Mouse (Mus musculus): ENCODE measurements around the gene Ate1.

DNA sequence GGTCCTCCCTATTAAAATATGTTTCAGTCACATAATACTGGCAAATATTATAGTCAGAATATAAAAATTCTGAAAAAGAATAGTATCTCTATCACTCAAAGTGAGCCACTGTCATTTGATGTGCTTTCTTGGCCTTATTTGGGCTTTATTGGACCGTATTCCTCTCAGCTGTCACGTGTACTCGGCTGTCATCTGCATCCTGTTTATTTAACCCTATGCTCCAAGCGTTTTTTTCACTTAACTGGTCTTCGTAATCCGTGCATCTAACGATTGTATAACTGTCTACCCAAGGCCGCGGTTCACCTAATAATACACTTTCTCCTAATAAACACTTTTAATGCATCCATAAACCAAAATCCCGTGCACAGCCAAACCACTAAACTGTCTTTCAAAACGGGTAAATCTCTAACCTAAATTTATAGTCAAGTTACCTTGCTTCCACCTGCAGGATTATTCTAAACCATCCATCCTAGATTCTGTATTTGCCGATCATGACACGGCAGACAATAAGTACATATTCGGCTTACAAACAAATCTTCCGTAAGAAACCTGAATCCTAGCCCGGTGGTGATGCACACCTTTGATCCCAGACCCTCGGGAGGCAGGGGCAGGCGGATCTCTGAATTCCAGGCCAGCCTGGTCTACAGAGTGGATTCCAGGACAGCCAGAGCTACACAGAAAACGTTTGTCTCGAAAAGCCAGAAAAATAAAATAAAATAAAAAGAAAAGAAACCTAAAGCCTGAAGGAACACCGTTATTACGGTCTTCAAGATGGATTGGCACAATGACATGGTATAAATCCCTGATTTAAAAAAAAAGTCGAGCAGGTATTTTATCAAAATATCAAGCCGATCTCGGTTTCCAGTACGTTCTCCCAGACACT is 1.7 kb downstream of the Ate1 start:
- TF ChIP-seq CTCF (IDR thresholded peaks at IDR 0.05; ENCODE audit: borderline replicate concordance, control insufficient read depth, extremely low read depth, insufficient read depth, low read length, poor library complexity) (no peak), POLR2A (IDR thresholded peaks at IDR 0.05; ENCODE audit: control insufficient read depth, extremely low read depth, insufficient read depth, low read length, poor library complexity) (no peak)

Measured in thymus, adult 2 months (tissue).